Mouse (Mus musculus): Measurements from ENCODE around the gene Mrpl53.
A peak's percentile ranks its signal among the peaks of the same experiment; 100 is the strongest.

The Mrpl53 gene

DNA sequence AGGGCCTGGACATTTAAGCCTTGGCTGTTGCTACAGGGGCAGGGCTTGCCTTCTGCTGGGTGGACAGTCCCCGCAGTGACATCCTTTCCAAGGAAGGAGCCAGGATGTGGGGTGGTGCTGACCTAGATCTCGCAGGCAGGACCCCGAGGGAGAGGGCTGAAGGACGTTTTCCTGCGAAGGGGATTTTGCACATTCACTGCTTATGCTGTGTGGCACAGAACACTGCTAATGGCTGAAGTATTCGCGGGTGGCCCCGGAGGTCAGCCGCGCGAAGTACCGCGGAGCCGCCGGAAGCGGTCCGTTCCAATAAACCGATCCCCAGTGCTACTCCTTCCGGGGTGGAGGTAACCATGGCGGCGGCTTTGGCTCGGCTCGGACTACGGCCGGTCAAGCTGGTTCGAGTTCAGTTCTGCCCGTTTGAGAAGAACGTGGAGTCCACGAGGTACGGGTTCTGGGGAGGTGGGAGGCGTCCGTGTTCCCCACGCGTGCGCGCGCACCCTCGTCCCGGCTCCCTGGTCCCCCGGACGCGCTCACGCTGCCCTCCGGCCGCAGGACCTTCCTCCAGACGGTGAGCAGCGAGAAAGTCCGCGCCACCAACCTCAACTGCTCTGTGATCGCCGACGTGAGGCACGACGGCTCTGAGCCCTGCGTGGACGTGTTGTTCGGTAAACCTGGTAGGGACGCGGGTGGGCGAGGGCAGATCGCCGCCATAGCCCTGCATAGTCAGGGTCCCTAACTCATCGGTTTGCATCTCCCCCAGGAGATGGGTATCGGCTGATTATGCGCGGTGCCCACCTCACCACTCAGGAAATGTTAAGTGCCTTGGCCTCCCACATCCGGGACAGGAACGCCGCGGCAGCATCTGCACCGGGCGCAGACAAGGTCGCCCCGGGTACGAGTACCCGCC is at the start of gene Mrpl53:
TSS of gene Mrpl53 (plus strand) at position 279 of the 907 bp plus-strand sequence.
- DNase-seq, result peak; percentile 91 to 92

DNA sequence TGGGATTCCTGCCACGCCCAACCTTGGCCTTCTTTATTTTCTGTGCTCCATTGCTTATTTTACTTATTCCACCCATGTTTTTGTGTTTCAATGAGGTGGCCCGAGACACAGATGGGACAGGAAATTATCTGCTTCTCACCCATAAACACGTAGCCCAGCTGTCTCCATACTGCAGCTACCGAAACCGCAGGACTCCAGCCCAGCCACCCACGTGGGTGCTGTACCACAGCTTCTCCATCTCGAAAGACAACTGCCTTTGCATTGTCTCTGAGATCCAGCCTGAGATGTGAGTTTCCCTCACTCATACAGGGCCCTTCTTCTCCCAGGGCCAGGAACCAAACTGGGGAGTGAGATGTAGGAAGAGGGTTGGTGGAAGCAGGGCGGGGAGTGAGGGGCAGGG is 42.8 kb upstream of the Mrpl53 start:
- no peak for DNase-seq

DNA sequence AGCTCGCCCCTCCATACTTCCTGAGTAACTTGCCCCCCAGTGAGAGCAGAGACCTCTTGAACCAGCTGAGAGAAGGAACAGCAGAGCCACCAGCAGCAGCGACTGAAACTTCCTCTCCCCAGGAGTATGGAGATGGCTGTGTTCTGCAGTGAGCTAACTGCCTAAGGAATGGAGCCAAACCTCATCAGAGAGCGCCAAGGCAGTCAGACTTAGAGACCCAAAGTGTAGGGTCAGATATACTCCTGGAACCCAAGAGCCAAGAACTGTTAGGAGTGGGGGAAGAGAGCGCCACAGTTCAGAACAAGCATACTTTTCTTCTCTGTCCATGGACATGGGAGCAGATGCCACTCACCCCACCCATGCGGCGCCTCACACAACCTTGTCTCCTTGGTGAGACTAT is 42.4 kb upstream of the Mrpl53 start:
- DNase-seq, result no peak

DNA sequence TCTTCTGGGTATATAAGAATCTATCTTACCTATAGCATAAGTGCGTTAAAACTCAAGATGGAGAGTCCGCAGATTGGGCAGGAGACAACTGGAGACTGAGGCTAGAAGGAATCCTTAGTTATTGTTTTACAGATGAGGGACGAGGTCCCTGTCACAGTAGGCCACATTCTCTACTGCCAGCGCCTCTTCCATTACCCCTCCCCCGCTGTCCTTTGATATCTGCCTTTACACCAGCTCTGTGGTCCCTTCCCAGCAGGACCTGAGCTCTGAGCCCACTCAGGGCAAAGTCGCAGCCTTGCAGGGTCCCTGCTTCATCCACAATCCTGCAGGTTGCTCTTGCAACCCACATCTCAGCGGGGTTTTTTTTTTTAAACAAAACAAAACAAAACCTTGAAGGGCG is 40.6 kb upstream of the Mrpl53 start:
- DNase-seq, result no peak

DNA sequence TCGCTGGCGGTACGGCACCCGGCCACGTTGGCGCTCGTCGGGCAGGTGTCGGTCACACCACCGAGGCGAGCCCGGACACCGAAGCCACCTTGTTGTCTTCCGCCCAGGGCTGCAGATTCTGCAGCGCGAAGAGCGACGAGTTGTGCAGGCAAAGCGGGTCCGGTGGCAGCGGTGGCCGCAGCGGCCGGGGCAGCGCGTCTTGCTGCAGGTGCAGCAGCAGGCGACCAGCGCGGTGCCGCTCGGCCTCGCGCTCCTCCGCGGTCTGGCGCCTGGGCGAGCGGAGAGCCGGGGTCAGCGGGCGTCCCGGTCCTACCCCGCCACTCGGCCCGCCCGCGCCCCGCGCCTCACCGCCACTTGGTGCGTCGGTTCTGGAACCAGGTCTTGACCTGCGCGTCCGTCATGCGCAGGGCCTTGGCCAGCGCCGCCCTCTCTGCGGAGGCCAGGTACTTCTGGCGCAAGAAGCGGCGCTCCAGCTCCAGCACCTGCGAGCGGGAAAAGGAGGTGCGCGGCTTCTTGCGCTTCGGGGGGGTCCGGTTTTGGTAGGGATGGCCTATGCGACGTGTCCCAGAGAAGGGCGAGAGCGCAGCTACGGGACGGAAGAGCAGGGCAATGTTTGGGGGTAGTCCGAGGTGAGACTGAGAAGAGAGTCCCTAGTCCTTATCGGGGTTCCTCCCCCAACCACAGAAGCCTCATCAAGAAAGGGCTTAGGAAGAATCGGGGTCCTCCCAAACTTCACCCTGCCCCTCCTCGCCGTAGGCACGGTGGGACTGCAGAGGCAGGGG is 39.9 kb upstream of the Mrpl53 start:
- peak in 1 of 2 experiments; percentile 43 for DNase-seq

DNA sequence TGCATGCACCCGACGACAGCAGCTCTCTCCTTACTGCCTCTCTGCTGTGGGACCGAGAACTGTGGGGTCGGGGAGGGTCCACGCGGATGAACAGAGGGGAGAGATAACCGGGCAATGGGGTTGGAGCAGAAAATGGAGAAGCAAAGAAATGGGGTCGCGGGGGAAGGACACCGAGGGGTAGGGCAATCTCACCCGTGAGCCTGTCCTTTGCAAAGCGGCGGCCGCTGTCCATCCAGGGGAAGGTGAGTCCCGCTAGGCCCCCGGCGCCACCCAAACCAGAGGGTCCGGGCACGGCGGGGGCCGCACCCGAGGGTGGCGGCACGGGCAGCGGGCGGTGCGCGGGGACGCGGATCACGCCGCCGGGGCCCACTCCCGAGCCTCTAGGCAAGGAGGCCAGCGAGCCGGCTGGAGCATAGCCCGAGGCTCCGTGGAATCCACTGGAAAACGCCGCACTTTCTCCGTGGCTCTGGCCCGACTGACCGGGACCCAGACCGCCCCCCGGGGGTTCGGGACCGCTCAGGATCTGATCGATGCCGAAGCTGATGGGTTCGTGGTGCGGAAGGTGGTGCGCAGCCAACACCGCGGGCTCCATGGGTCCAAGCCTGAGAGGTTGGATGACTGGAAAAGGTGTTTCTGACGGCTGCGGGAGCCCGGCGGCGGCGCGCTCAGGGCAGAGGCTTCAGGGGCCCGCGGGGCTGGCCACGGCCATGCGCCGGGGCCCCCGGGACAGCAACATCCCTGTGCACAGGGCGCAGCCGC is 39.2 kb upstream of the Mrpl53 start:
- DNase-seq, result peak; percentile 36 to 55

DNA sequence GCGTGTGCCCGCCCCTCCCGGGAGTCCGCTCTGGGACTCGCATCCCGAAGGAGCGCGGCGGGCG is 38.8 kb upstream of the Mrpl53 start, which contains the start of gene Tlx2:
TSS of gene Tlx2 (minus strand) at position 47 of the 64 bp plus-strand sequence.
- DNase-seq, result no peak

DNA sequence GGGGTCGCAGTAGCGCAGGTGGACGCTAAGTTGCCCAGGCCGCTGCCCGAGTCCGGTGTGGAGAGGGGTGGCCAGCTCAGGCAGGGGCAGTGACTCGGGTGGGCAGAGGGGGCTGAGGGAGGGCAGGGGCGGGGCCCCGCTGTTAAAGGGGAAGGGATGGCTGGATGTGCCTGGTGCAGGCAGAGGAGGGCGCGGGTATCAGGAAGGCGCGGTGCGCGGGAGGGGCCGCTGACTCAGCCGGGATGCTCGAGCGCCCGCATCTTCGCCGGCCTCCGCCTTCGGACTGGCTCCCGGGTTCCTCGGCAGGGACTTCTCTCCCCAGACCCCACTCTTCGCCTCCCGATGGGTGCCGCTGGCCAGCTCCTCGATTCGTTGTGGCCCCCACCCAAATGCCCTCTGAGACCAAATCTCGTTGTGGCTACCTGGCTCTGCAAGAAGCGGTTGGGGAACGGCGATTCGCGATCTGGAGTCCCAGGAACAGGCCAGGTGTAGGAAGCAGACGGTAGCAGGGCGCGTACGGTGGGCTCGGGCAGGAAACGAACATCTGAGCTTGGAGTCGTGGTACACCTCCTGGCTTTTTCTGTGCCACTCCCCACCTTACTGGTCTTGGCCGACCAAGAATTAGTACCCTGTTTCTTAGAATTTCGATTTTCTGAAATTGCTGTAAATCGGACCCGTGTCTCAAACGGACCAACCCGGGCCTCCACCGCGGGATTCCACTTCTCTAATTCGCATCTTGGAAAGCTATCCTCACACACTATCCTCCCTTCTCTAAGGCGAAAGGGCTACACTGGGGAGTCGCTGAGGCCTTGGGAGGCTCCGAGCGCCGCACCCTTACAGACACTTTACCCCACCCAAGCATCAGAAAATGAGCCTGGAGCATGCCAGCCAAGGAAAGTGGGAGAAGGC is 38.3 kb upstream of the Mrpl53 start:
- DNase-seq, result peak; percentile 45 to 74

DNA sequence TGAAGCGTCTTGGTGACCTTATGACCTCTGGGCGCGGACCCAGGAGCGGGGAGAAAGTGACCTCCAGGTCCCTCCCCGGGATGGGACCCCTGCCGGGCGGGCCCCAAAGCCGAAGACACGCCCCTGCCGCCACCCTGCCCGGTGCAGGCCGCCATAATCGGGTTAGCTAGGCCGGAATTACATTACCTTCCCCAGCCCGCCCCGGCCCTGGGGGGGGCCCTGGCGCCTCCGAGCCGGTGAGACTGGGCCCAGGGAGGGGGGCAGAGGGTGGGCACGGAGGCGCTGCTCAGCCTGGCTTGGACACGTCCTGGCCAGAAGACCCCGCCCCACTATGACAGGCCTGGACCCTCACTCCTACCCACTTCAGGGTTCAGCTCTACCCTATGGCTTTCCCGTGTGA is 37.6 kb upstream of the Mrpl53 start:
- DNase-seq, result peak in 1 of 2 experiments; percentile 49

DNA sequence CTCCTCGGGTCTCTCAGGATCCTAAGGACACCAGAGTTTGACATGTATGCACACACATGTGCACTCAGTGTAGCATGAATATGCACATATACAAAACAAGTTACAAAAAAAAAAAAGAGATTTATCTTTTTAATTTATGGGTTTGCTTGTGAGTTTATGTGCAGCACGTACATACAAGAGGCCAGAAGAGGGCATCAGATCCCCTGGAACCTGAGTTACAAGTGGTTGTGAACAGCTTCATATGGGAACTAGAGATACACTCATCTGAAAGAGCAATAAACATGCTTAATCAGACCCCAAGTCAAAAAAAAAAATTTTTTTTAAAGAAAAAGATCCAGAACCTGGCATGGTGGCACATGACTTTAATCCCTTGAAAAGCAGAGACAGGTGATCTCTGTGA is 33.9 kb upstream of the Mrpl53 start:
- no peak for DNase-seq

DNA sequence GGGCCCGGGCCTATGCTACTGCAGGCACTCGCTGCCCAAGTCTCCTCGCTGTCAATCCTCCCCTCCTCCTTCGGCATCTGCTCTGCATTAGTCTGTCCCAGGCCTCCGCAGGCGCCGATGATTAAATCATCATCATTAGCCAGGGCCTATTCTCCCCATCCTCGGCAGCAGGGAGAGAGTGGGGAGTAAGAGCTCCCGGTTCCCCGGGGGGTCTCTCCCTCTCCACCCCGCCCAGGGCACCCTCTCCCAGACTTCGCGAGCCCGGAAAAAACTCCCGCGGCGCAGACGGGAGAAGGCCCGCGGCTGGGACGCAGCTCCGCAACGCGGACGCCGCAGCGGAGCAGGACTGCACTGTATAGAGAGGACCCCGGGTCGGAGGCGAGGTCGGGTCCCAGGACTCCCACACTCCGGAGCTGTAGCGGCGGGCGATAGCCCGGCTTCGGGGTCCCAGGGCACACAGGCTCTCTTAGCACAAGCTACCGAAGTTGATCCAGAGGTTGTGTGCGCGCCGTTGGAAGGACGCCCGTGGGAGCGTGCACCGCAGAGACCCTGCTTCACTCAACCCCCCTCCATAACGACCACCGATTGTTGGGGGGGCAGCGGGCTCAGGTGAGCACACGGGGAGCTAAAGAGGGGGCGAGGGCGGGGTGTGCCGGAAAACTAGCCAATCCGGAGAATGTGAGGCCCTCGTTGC is 31.1 kb upstream of the Mrpl53 start, which contains the start of gene Pcgf1:
TSS of gene Pcgf1 (plus strand) at position 240 of the 694 bp plus-strand sequence.
- DNase-seq, result peak in 1 of 2 experiments; percentile 68

DNA sequence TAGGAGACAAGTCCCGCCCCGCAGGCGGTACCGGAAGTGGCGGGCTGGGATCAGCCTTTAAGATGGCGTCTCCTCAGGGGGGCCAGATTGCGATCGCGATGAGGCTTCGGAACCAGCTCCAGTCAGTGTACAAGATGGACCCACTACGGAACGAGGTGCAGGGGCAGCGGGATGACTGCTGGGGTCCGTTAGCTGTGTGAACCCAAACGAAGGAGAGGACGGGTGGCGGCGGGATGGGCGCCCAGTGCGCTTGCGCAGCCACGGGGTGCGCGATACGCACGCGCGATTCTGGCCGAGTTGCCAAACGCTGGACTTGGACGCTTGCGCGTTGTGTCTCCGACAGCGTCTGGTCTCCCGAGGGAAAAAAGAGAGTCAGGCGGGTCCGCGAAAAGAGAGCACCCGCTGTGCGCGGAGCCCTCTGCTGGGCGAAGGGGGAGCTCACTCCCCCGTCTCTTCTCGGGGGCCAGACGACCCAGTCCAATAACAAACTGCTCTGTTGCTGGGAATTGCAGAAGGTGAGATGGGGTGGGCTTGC is 30.4 kb upstream of the Mrpl53 start:
- DNase-seq, result peak; percentile 100

DNA sequence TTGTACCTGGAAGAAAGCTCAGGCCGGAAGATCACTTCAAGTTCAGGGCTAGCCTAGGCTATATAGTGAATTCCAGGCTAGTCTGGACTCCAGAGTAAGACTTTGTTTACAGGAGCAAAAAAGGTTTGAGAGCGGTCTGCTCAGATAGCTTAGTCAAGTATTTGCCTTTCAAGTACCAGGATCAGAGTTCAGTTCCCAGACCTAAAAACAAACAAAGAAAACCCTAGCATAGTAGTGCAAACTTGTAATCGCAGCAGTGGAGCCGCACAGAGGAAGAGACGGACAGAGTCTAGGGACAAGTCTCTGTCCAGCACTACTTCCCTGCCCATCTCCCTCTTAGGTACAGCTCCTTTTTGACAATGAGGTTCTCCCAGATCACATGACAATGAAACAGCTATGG is 28.6 kb upstream of the Mrpl53 start:
- DNase-seq, result no peak

DNA sequence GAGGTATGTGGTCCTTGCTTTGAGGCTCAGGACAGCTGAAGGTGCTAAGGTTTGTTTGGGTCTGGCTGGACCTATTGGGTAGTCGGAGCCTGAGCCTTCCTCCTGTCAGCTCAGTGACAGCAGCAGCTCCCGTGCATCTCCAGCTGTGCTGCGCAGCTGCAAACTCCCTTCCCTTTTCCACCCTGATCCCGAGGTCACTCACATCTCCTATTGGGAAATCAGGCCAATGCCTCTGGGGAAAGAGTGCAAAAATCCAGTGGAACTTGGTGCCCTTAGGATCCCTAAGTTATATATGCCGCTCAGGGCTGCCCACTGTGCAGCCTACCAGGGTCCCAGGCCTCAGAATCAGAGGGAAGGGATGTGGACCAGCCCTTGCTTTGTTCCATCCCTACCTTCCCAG is 25.3 kb upstream of the Mrpl53 start:
- DNase-seq, result no peak

DNA sequence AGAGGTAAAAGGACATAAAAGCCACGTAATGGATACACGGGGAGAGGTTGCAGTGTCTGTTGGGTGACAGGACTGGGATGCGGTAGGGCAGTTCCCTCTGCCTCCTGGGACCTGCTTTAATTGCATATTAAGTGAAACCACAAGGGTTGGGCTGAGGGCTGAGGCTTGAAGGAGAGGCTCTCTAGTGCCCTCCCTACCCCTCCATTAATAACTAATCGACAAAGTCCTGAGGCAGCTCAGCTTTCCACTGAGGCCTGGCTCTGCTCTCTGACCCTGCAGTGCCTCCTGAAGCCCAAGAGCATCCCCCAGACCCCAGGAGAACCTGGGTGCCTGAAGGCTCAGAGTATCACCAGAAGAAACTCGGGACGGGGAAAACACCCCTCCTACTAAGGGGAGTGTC is 24.4 kb upstream of the Mrpl53 start:
- no peak for DNase-seq

DNA sequence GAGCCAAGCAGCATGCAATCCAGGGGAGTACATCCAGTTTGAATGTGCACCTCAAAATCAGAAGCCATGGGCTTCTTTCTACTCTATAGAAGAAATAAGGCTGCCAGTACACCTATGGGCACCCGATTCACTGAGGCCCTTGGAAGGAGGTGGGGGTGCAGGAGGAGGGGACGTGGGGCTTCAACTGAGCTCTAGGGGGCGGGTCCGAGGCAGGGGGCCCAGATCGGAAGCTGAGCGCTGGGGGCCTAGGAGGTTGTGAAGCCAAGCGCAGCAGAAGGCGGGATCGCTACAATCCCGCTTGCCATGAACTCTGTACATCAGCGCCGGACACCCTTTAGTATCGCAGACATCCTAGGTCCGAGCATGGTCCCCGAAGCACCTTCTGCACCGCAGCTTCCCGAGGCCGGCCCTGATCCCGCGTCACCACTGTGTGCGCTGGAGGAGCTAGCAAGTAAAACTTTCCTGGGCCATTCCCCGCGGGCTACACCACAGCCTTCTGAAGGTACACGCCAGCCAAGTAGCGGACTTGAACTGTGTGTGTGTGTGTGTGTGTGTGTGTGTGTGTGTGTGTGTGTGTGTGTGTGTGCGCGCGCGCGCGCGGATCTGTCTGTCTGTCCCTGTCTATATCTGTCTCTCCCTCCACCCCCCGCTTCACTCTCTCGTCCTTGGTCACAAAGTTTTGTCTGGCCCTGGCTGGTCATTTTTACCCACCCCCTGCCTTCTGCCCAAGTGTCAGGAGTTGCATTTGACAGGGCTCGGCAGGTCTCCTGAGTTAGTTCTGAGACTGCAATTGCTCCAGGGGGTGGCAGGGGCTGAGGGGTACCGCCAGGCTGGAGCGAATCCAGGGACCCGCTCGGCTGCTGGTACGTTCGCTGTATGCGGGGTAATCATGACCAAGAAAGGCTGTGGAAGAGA is 22.5 kb upstream of the Mrpl53 start, which contains the start of gene Lbx2:
TSS of gene Lbx2 (plus strand) at position 247 of the 915 bp plus-strand sequence.
- DNase-seq, result no peak

DNA sequence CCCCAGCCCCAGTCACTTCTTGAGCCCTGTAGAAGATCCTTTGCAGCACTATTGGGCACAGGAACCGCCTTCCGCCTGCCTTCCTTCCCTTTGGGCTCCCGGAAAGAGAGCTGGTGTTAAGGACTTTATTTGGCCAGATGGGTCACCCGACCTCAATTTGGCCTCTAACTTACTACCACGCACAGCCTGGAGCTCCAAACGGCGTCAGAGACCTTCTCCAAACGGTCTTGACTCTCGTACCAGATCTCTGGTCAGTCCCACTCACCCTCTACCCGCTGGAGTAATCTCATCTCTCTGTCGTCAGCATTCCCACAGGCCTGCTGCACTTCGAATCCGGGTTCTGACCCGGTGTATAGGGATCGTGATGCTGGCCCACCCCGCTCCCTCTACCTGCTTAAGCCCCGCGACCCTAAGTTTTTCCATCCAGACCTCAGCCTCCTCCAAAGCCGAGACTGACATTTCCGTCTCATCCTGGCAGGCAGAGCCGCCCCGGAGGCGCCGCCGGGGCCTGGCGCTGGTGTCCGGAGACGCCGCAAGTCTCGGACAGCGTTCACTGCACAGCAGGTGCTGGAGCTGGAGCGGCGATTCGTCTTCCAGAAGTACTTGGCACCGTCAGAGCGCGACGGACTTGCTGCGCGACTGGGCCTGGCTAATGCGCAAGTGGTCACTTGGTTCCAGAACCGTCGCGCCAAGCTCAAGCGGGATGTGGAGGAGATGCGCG is 21.5 kb upstream of the Mrpl53 start:
- peak; percentile 59 to 67 for DNase-seq

DNA sequence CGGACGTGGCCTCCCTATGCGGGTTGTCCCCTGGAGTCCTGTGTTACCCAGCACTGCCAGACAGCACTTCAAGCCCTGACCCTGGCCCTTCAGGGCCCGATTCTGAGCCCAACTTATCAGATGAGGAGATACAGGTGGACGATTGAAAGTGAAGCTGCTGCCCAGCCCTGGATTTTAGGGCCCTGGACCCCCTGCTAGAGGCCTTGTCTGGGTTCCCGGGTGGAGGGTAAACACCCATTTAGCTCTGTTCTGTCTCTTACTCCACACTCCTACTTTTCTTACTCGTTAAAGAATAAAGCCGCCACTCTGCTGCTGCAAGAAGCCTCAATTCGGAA is 20.9 kb upstream of the Mrpl53 start:
- no peak for DNase-seq

DNA sequence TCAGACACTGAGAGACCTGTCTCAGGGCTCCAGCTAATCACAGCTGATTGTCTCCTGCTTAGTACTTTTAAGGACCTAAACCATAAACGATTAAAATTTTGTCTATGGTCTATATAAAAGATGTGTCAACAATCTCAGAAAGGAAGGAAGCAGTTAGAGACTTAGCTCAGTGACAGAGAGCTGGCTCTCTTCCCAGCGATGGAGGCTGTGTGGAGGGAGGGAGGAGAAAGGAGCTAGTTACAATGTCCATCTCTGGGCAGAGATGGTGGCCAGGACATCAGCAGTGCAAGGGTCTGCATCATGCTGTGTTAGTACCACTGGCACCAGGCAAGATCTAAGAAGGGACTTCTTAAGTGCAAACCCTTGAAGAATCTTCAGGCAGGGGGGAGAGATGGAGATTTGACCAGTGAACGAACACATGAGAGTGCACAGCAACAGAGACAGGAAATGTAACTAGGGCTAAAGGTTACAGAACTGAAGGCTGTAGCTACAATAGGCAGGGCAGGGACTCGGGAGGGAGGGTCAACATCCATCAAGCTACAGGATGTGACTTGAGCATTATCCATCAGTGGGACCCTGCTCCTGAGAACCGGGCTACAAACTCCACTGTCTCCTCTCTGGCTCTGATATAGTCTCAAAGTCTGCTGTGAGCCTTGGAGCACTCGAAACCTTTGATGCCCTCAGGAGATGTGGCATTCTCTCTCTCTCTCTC is 16.3 kb upstream of the Mrpl53 start:
- no peak for DNase-seq
